Mouse (Mus musculus) heart, adult 2 months (tissue): Measurements from ENCODE around the gene Gm20795.
"Not testable (repeated sequence)": the region's sequence is repeated elsewhere in the genome, so short reads cannot be mapped to it uniquely, and the experiment has no call there.

Experiments
- CTCF ChIP-seq: fragments of 200-600 bp; IDR thresholded peaks from 2 replicates; pipeline ENCODE4 v1.8.1; 2022; ENCODE audit warnings: antibody characterized with exemption, mild to moderate bottlenecking, moderate library complexity
- POLR2A ChIP-seq: fragments of 200-500 bp; IDR thresholded peaks from 2 replicates; pipeline ENCODE4 v1.6.1; 2011; ENCODE audit warnings: mild to moderate bottlenecking, low read depth, low read length, control low read depth; ENCODE audit not compliant: insufficient read depth

DNA sequence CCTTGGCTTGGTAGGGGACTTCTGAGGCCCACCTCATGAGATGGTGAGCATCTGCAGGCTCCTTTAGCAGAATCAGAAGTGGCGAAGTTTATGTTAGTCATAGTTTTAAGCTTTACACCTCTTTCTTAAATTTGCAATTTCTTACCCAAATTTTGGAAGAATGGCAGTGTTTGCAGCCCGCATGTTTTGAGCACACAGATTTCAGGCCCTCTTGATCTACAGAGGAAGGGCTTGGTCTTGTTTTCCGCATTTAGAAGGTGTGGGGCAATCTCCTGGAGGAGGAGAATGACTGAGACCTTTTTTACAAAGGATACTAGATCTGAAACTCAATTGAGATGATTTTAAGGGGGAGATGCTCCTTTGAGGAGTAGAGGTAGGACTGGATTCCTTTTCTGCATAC lies 29.0 kb upstream of the Gm20795 start, which contains the start of gene Gm21797:
- TF ChIP-seq CTCF, POLR2A: not testable (repeated sequence)
